Mouse (Mus musculus) cortical plate, adult 2 months (tissue): ENCODE results near the gene Hcrtr2.

ENCODE experiments used
- CTCF ChIP-seq: fragments of 200-500 bp; IDR thresholded peaks from 2 replicates; pipeline ENCODE4 v1.5.1; 2011; ENCODE audit warnings: mild to moderate bottlenecking, control low read depth, low read length; ENCODE audit not compliant: insufficient read depth; ENCODE audit errors: extremely low read depth
- POLR2A ChIP-seq: fragments of 200-500 bp; IDR thresholded peaks from 2 replicates; pipeline ENCODE4 v1.6.1; 2011; ENCODE audit warnings: mild to moderate bottlenecking, low read length, control low read depth; ENCODE audit not compliant: insufficient read depth; ENCODE audit errors: extremely low read depth

GRCm38 (mm10) chr9:76323756-76324155, at the start of gene Hcrtr2:
- TF ChIP-seq CTCF = no peak
- no peak for TF ChIP-seq POLR2A
